Mouse (Mus musculus) megakaryocyte, embryonic 14.5 days (primary cell): ENCODE measurements around the gene Efnb2.

Experiments used
- FLI1 ChIP-seq: IDR thresholded peaks from 2 replicates; pipeline ENCODE4 v1.6.1; 2012; ENCODE audit warnings: low read length, inconsistent platforms, mixed read lengths
- GATA1 ChIP-seq: IDR thresholded peaks from 3 replicates; pipeline ENCODE4 v1.6.1; 2012; ENCODE audit warnings: mixed read lengths, low read length, inconsistent platforms, borderline replicate concordance

GRCm38 (mm10) chr8:8605621-8606020, 55.4 kb downstream of the Efnb2 start:
- TF ChIP-seq GATA1: no peak
- no peak for TF ChIP-seq FLI1
